Mouse (Mus musculus) forebrain, embryonic 14.5 days (tissue): Measurements from ENCODE around the gene Plbd2. TPM values are rescaled to one million over a fixed set of nuclear protein-coding genes. Genes with fewer than 3 reads are reported as not detected.

Source experiments
- ATAC-seq: fragments of 200-750 bp; cut with Nextera tagmentation; 2 replicates; pipeline ENCODE4 v1.8.0; 2017; ENCODE audit warnings: mild to moderate bottlenecking, moderate library complexity
- DNase-seq: peaks from one replicate; pipeline ENCODE4 v3.0.0-alpha.2; 2015; ENCODE audit warnings: low spot score
- H3K27ac ChIP-seq: fragments of 300-500 bp; sonication (generic); 2 replicates; pipeline ENCODE4 v1.5.1; 2014; ENCODE audit warnings: low read depth, mild to moderate bottlenecking, control low read depth, low read length, moderate library complexity
- H3K27me3 ChIP-seq: fragments of 300-500 bp; sonication (generic); replicated peaks from 2 replicates; pipeline ENCODE4 v1.6.1; 2014; ENCODE audit warnings: low read length, control low read depth, mixed read lengths; ENCODE audit not compliant: control insufficient read depth, insufficient read depth
- H3K36me3 ChIP-seq: fragments of 300-500 bp; sonication (generic); 2 replicates; pipeline ENCODE4 v1.6.1; 2014; ENCODE audit warnings: low read length, control low read depth; ENCODE audit not compliant: control insufficient read depth, insufficient read depth
- H3K4me1 ChIP-seq: fragments of 300-500 bp; sonication (generic); 2 replicates; pipeline ENCODE4 v1.6.1; 2014; ENCODE audit warnings: antibody characterized with exemption, low read length, control low read depth; ENCODE audit not compliant: control insufficient read depth, insufficient read depth
- H3K4me2 ChIP-seq: fragments of 300-500 bp; sonication (generic); 2 replicates; pipeline ENCODE4 v1.6.1; 2014; ENCODE audit warnings: mild to moderate bottlenecking, control low read depth, low read length
- H3K4me3 ChIP-seq: fragments of 300-500 bp; sonication (generic); 2 replicates; pipeline ENCODE4 v1.5.1; 2014; ENCODE audit warnings: low read depth, low read length, control low read depth
- H3K9ac ChIP-seq: fragments of 300-500 bp; sonication (generic); 2 replicates; pipeline ENCODE4 v1.6.1; 2014; ENCODE audit warnings: mild to moderate bottlenecking, low read length, control low read depth, moderate library complexity
- H3K9me3 ChIP-seq: fragments of 300-500 bp; sonication (generic); replicated peaks from 2 replicates; pipeline ENCODE4 v1.6.1; 2016; ENCODE audit warnings: low read length, control low read depth, mixed read lengths; ENCODE audit not compliant: control insufficient read depth
- WGBS: fragments of 180-500 bp; shearing (Covaris S2); extraction: QIAGEN DNeasy Blood & Tissue Kit; methylation state at CpG from one replicate; pipeline ENCODE4 v1.1.7; 2014; 5-methylcytosine and 5-hydroxymethylcytosine counted together
- polyA plus RNA-seq: library from polyadenylated mRNA; unstranded; fragments of >200 nt; fragmentation: Nextera tagmentation; extraction: Ambion mirVana; gene quantifications from 2 replicates; pipeline ENCODE4 v1.2.1, GENCODE M21; 2014

The Plbd2 gene
- polyA plus RNA-seq, 1 experiment from 2014 or later, result 14.8 TPM

DNA sequence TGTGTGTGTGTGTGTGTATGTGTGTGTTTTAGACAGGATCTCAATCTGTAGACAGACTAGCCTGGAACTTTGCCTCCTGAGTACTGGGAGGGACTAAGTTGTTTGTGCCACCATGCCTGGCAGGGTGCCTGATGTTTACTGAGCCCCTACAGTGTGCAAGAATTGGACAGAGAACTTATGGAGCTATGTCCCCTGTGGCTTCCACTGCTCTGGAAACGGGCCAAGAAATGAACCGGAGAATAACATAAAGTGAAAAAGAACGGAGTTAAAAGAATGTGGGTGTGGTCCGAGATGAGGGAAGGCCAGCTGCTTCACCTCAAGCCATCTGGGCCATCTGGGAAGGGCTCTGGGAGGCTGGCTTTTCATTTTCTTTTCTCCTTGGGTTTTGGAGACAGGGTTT is 11.3 kb upstream of the Plbd2 start:
- peak; percentile 40 for ATAC-seq
- Histone ChIP-seq H3K9me3 (no peaks in the 10 kb centered on the region), H3K4me2 (no peak overlapping the region), H3K36me3 (no peaks in the 10 kb centered on the region), H3K27ac (no peak overlapping the region), H3K4me1 (peaks cover 6% of the 10 kb centered on the region), H3K27me3 (0 out of 2 replicates have a peak, but pooled peaks cover 8% of the 10 kb centered on the region), H3K4me3 (no peak overlapping the region), H3K9ac (no peak overlapping the region)
- 21% methylated on average over 4 of the region's 4 CpGs for WGBS
- peak; percentile 75 for DNase-seq

DNA sequence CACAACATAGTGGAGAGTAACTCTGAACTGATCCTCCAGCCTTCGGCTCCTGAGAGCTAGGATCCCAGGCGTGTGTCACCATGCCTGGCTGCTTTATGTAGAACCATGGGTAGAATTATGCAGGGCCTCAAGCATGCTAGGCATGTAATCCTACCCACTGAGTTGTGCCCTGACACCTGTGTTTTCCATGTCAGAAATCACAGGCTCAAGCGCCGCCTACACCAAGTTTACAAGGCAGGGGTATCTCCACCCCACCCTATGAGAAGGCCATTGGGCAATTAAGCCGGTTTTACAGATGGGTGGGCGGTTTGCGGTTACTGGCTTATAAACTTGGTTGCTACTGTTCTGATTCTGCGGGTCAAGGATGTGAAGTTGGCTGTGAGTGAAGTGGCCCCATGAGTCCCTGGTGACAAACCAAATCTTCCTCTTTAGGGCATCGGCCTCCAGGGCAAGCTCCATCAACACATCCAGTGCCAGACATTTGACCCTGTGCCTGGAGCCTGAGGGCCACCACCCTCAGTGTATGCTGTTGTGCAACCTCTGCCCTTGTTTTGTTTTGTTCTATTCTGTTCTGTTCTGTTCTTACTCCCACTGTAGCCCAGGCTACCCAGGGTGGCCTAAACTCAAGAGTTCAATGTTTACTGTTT is 10.7 kb upstream of the Plbd2 start:
- H3K27me3 ChIP-seq, result 0 out of 2 replicates have a peak, but pooled peaks cover 8% of the 10 kb centered on the region
- ATAC-seq (no peak), DNase-seq (no peak)
- 85% methylated on average over 9 of the region's 9 CpGs for WGBS
- no peak overlapping the region for H3K4me2 ChIP-seq
- H3K9me3 ChIP-seq, result no peaks in the 10 kb centered on the region
- peaks cover 6% of the 10 kb centered on the region for H3K4me1 ChIP-seq
- H3K4me3 ChIP-seq, result no peak overlapping the region
- H3K36me3 ChIP-seq, result no peaks in the 10 kb centered on the region
- no peak overlapping the region for H3K27ac ChIP-seq
- H3K9ac ChIP-seq, result no peak overlapping the region

DNA sequence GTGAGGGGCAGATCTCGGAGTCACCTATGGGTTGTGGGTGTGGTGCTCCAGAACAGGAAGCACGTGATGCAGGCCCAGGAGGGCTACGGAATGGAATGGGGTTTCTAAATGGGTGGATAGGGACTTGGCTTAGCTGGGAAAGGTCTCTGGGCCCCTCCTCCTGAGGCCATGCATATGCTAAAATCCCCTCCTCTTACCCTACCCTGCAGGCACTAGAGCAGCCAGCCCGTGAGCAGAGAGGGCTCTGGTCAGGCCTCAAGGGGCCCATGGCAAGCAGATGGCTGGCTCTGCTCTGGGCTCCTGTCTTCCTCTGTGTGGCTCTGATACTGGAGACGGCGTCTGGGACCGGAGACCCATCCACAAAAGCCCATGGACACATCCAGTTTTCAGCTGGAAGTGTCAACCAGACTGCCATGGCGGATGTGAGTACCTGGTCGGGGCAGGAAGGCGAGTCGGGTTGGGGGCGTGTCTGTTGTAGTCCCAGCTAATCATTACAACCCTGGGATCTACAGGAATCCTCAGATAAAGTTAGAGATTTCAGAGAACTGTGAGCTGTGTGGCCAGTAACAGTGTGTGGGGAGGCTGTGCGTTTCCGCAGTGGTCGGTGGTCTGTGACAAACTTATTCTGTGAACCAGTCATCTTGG is 9.6 kb upstream of the Plbd2 start:
- WGBS, result 46% methylated on average over 15 of the region's 15 CpGs
- H3K4me1 ChIP-seq, result peaks cover 6% of the 10 kb centered on the region
- no peak overlapping the region for H3K9ac ChIP-seq
- DNase-seq (no peak), ATAC-seq (no peak)
- no peak overlapping the region for H3K4me2 ChIP-seq
- H3K27me3 ChIP-seq, result 0 out of 2 replicates have a peak, but pooled peaks cover 8% of the 10 kb centered on the region
- H3K9me3 ChIP-seq, result no peaks in the 10 kb centered on the region
- no peak overlapping the region for H3K4me3 ChIP-seq
- H3K27ac ChIP-seq, result no peak overlapping the region
- no peaks in the 10 kb centered on the region for H3K36me3 ChIP-seq

DNA sequence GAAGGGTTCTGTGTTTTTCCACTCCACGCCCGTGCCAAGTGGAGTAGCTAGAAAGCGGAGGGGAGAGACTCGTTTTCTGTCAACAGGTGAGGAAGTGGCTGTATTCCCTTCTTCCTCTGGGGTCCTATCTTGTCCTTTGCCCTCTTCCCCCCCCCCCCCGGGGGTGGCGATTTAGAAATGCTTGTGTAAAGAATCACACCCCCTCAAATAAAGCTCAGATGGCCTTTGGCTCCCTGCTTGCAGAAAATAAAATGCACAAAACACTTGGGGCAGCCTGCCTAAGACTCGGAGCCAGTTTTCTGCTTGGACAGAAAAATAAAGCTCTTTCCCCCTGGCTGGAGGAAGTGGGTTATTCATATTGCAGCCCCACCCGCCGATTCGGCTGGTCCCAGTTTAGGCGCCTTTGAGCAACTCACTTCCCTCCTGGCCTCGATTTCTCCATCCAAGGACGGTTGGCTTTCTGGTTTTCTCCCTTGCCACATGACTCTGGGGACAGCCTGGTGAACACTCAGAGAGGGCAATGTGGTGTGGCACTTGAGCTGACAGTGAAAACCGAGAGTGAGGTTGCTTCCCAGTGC is 8.3 kb upstream of the Plbd2 start:
- Histone ChIP-seq H3K4me1 (peaks cover 6% of the 10 kb centered on the region), H3K36me3 (no peaks in the 10 kb centered on the region), H3K9ac (no peak overlapping the region; the same call in 1 of the 2 replicates), H3K4me3 (peak overlapping the region; percentile 34), H3K9me3 (no peaks in the 10 kb centered on the region), H3K27me3 (0 out of 2 replicates have a peak, but pooled peaks cover 8% of the 10 kb centered on the region), H3K4me2 (peak overlapping the region; percentile 66), H3K27ac (no peak overlapping the region)
- 36% methylated on average over 14 of the region's 14 CpGs for WGBS
- no peak for ATAC-seq
- no peak for DNase-seq

DNA sequence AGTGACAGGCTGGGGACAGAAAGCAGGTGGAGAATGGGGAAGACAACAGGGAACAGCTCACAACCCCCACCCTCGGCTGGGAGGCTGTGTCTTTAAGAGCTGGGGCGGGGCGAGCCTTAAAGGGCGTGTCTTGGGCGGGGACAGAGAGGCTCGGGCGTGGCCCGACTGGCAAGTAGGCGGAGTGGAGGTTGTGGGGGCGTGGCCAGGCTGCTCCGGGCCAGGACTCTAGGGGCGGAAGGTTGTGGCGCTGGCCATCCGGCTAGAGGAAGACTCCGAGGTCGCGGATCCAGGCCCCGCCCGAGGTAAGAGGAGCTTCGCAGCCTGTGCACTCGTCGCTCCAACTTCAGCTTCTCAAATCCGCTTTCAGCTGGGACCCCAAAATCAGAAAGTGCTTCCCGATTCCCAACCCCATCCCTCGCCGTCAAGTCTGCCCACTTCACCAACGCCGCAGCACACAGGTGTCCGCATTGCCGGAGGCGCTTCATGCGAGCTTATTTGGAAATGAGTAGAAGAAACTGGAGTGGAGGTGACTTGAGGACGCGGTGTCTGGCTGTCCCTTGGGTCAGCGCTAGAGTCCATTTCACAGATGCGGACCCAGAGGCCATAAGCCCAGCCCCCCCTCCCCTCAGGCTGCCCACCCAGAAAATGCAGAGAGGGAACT is 7.7 kb upstream of the Plbd2 start, which contains the start of gene Slc8b1:
Slc8b1 (plus strand) TSS at position 187 of the 661 bp plus-strand sequence.
- Histone ChIP-seq H3K36me3 (no peaks in the 10 kb centered on the region), H3K4me2 (peak within 1 kb of the TSS; percentile 66), H3K4me3 (peak within 1 kb of the TSS; percentile 34), H3K9ac (peak within 1 kb of the TSS; percentile 43; the same call in 1 of the 2 replicates), H3K9me3 (no peaks in the 10 kb centered on the region), H3K27ac (no peak within 1 kb of the TSS), H3K4me1 (peaks cover 6% of the 10 kb centered on the region), H3K27me3 (0 out of 2 replicates have a peak, but pooled peaks cover 8% of the 10 kb centered on the region)
- peak; percentile 91 for ATAC-seq
- DNase-seq, result peak; percentile 88
- WGBS, result under 1% methylated on average over 36 of the region's 36 CpGs

DNA sequence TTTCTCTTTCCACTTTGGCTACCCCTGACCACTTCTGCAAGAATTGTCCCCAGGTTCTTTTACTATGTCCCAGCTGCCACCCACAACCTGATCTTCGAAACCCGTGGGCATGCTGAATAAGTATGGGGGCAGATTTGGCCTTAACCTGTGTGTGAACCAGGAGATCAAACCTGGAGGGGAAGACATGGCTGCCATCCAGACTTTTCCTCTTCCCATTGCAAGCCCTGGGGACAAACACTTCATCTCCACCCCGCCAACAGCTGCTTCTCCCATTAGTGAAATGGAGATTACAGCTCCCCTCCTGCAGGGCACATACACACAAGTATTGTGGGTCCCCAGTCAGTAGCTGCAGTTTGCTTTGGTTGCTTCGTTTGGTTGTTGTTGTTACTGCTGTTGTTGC is 3.9 kb upstream of the Plbd2 start:
- no peak for ATAC-seq
- no peak overlapping the region for H3K9ac ChIP-seq
- WGBS, result 44% methylated on average over 4 of the region's 4 CpGs
- H3K36me3 ChIP-seq, result no peaks in the 10 kb centered on the region
- H3K27me3 ChIP-seq, result 0 out of 2 replicates have a peak, but pooled peaks cover 8% of the 10 kb centered on the region
- no peaks in the 10 kb centered on the region for H3K9me3 ChIP-seq
- H3K4me3 ChIP-seq, result no peak overlapping the region
- H3K4me1 ChIP-seq, result peaks cover 5% of the 10 kb centered on the region
- H3K4me2 ChIP-seq, result no peak overlapping the region
- DNase-seq, result no peak
- no peak overlapping the region for H3K27ac ChIP-seq

DNA sequence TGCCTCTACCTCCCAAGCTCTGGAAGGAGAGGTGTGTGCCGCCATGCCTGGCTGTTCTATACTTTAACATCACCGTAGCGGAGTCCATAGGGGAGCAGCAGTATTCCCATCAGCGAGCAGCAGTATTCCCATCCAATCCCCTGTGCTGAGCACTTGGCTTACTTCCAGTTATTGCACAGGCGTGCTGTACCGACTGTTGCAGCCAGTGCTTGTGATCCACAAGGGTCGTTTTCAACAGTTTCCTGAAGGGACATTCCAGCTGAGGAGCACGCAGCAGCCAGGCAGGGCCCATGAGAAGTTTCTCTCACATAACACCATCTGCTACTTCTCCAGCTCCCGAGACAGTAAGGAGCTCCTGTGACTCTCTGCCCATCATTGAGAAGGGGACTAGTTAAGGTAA is 3.1 kb upstream of the Plbd2 start:
- 56% methylated on average over 9 of the region's 9 CpGs for WGBS
- H3K4me3 ChIP-seq, result no peak overlapping the region
- no peak overlapping the region for H3K4me2 ChIP-seq
- peaks cover 9% of the 10 kb centered on the region for H3K4me1 ChIP-seq
- ATAC-seq (no peak), DNase-seq (peak; percentile 58)
- no peaks in the 10 kb centered on the region for H3K36me3 ChIP-seq
- 0 out of 2 replicates have a peak, but pooled peaks cover 1% of the 10 kb centered on the region for H3K27me3 ChIP-seq
- H3K9ac ChIP-seq, result no peak overlapping the region
- H3K27ac ChIP-seq, result 0 out of 2 replicates have a peak overlapping the region, but pooled peaks have one; percentile 14
- no peaks in the 10 kb centered on the region for H3K9me3 ChIP-seq

DNA sequence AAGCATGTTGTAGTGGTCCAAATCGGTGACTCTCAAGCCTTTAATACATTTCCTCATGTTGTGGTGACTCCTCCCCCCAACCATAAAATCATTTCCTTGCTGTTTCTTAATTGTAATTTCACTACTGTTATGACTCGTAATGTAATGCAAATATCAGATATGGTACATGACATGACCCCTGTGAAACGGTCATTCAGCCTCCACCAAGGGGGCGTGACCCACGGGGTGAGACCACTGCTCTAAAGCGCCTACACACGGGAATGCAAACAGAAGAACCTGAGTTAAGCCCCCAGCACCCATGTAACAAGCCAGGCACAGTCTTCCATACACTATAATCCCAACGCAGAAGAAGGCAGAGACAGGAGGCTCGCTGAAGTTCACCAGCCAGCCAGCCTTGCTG is 2.4 kb upstream of the Plbd2 start:
- no peaks in the 10 kb centered on the region for H3K27me3 ChIP-seq
- H3K9ac ChIP-seq, result no peak overlapping the region
- no peaks in the 10 kb centered on the region for H3K9me3 ChIP-seq
- DNase-seq, result no peak
- H3K4me3 ChIP-seq, result no peak overlapping the region
- H3K36me3 ChIP-seq, result no peaks in the 10 kb centered on the region
- WGBS, result 74% methylated on average over 9 of the region's 9 CpGs
- H3K27ac ChIP-seq, result no peak overlapping the region
- H3K4me1 ChIP-seq, result peaks cover 9% of the 10 kb centered on the region
- no peak for ATAC-seq
- no peak overlapping the region for H3K4me2 ChIP-seq
